Mouse (Mus musculus): ENCODE measurements around the gene Gpc3. TPM values are rescaled to one million over a fixed set of nuclear protein-coding genes. Genes with fewer than 3 reads are reported as not detected.
A peak's percentile ranks its signal among the peaks of the same experiment; 100 is the strongest.

Gene Gpc3
- total RNA-seq, 4 experiments from 2014 or later = 57.9 to 86.1 (median 66.5) TPM

DNA sequence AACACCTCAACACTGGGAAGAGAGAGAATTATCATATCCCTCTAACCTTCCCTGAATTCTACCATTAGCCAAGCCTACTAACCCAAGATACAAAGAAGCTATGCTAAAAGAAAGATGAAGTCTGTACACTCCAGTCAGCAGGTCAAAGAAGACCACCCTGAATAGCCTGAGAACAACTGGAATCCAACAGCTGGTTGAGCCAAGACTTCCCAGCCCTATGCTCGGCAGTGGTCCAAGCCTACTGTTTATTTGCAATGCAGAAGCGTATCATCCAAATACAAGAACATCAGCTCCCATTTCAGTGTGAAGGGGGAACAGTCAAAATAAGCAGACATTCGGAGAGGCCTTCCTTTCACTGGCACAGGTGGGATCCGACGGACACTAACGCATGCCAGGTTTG, 56.3 kb downstream of the Gpc3 start:
- DNase-seq = no peak

DNA sequence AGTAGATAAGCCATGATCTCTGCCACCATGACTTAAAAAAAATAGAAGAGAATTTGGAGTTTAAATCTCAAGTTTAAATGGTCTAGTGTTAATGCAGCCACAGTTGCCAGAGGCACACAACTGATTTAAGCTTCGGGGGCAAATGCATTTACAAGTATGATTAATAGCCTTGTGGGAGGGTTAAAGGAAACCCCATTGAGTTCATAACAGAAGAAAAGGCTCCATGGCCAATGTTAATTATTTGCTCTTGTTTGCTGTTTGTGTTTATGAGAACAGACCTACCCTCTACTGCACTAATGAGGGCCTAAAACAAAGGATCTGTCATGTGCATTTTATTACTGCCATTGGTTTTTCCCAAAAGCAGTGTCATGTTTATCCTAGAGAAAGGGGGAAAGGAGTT, 62.5 kb downstream of the Gpc3 start:
- DNase-seq = no peak

DNA sequence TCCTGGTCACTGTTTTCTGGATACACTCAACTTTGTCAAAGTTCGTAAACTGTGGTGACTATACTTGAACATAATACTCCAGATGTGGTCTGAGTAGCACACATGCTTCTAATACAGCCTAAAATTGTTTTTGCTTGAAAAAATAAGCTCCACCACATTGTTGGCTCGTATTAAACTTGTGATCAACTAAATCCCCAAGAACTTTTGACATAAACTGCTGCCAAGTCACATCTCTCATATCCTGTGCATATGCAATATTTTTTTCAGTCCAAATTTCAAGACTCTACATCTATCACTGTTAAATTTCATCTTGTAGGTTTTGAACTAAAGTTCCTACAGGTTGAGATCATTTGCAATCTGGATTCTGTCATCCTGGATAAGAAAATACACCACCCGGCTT, 69.1 kb downstream of the Gpc3 start:
- DNase-seq = no peak

GRCm38 (mm10) chrX:52537282-52537681, 76.5 kb downstream of the Gpc3 start:
- DNase-seq = no peak

- DNase-seq = no peak
Measured at GRCm38 (mm10) chrX:52533766-52534165, 80.0 kb downstream of the Gpc3 start.

DNA sequence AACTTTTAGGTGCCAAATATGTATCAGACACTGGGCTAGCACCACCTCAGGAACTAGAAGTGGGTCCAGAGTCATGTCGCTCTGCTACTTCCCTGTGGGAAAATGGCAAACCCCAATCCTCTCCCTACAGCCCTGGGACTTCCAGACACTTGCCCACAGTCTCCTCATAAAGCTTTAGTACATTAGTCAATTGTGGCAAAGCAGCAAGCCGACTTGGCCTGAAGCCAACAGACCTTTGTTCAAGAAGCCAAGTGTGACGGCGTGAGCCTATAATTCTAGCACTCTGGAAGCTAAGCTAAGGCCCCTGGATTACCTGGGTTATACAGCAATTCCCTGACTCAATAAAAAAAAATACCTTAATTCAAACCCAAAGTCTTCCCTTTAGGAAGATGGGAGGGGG, 80.7 kb downstream of the Gpc3 start:
- DNase-seq = no peak

- DNase-seq = no peak
Measured at GRCm38 (mm10) chrX:52532124-52532523, 81.6 kb downstream of the Gpc3 start.

- DNase-seq = no peak
Measured at GRCm38 (mm10) chrX:52526086-52526485, 87.7 kb downstream of the Gpc3 start.

- DNase-seq = no peak
Measured at GRCm38 (mm10) chrX:52525132-52525531, 88.6 kb downstream of the Gpc3 start.

DNA sequence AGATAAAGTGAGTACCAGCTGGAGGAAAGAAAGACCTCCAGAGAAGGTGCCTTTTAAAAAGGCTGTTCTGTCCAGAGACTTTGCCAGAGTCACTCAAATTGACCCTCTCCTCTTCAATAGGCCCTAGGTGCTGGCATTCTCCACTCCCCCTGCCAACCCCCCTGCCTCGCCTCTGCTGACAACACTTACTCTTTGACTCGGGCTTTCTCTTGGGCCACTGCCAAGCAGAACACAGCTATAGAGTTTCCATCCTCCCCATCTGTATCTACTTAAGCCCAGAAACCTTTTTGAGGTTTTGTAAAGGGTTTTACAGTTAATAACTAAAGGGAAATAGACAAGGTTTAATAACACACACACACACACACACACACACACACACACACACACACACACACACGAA, 99.2 kb downstream of the Gpc3 start:
- no peak for DNase-seq

GRCm38 (mm10) chrX:52511151-52511550, 102.6 kb downstream of the Gpc3 start:
- DNase-seq = no peak

- no peak for DNase-seq
Measured at GRCm38 (mm10) chrX:52503857-52504256, 109.9 kb downstream of the Gpc3 start.

DNA sequence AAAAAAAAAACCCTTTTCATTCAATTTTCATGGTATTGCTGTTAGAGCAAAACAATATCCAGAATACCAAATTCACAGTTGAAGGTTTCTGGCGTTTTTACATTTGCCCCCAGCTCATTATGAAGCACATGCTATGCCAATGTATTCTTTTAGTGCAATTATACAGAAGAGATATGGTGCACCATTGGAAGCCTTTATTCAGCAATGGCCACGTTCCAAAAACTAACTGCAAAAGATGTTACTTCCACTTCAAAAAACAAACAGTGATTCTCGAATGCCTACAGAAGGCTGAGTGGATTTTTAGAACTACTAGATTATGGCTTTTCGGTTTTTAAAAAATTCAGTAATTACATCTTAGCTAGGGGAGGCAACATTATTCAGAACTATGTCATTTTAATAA, 124.3 kb downstream of the Gpc3 start:
- DNase-seq = no peak

DNA sequence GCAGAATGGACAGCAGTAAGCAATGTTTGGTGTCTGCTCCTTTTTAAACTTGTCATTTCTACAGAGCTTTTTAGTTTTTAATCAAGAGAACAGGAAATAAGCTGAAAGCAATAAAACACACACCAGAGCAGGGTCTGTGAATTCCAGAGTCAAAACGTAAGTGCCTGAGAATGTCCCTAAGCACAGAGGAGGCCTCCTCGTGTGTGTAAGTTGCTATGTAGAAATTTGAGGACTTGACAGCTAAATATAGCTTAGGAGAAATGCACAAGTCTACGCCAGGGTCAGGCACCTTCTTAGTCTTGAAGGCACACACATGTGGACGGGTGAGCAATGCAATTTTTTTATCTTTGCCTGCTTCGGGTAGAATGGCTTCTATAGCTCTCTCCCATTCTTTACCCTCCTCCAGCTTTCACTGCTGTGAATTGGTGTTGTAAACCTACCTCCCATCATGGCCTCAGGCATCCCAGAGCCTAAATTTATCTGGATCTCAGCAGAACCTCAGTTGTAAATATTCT, 158.6 kb downstream of the Gpc3 start:
- DNase-seq = no peak

DNA sequence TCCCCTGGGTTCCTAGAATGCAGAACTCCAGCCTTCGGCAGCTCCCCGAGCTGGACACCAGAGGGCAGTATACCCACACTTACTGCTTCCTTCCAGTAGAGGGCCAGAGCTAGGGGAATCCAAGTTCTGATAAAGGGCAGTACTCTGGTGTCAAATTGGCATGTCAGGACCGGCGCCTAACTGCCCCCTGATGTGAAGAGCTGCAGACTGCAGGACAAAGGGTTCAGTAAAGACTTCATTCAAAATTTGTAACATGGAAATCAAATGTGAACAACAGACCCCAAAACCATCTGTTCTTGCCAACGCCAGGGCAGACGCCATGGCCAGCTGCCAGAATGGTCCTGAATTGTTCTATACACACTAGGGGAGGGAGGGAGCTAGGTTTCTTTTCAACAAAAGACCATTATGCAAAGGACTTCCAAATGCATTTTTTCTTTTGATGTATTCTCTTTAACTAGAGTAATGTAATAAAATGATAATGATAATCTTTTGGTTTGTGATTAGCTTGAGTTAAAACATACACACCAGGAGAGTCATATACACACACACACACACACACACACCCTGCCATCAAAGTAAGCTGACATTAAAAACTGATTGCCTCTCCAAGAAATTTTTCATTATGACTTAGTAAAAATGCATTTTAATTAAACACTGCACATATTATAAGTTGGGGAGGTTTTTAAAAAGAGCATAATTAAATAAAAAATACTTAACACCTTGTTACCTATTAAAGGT, 160.1 kb downstream of the Gpc3 start:
- peak; percentile 13 for DNase-seq

- no peak for DNase-seq
Measured at GRCm38 (mm10) chrX:52449177-52449576, 164.6 kb downstream of the Gpc3 start.

DNA sequence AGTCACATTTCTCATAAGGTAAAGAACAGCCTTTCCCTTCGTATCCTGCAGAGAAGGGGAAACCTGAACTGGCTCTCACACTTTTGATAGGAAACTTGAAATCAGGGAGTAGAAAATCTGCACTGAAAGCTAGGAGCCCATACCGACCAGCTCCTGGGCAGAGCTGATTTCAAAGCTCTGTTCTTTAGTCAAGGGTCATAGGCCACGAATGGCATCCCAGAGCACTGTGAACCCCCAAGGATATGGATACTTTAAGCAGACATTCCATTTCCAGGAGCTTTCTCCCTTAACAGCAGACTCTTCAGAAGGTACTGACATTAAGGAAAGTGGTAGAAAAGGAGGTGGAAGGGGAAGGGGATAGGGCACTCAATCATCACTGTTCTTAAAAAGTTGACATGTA, 165.3 kb downstream of the Gpc3 start:
- no peak for DNase-seq

- no peak for DNase-seq
Measured at GRCm38 (mm10) chrX:52446530-52446929, 167.2 kb downstream of the Gpc3 start.

GRCm38 (mm10) chrX:52444977-52445376, 168.8 kb downstream of the Gpc3 start:
- no peak for DNase-seq

- no peak for DNase-seq
Measured at GRCm38 (mm10) chrX:52441798-52442197, 172.0 kb downstream of the Gpc3 start.

GRCm38 (mm10) chrX:52439421-52439820, 174.3 kb downstream of the Gpc3 start:
- no peak for DNase-seq

GRCm38 (mm10) chrX:52425605-52426004, 188.1 kb downstream of the Gpc3 start:
- DNase-seq = no peak

DNA sequence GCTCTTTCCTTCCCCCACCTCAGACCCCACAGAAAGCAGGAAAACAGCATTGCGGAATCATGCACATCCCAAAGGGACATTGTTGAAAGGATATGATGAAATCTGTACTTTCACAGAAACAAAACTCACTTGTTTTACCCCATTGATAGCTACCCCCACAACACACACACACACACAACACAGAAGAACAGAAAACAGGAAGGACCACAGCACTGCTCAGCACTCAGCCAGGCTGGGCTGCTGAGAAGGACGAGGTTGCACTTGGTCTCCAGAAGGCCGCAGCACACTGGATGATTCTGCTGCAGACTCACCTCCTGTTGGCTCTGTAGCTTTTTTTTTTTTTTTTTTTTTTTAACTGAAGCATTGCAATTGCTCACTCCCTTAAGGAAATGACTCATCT, 193.9 kb downstream of the Gpc3 start:
- no peak for DNase-seq

DNA sequence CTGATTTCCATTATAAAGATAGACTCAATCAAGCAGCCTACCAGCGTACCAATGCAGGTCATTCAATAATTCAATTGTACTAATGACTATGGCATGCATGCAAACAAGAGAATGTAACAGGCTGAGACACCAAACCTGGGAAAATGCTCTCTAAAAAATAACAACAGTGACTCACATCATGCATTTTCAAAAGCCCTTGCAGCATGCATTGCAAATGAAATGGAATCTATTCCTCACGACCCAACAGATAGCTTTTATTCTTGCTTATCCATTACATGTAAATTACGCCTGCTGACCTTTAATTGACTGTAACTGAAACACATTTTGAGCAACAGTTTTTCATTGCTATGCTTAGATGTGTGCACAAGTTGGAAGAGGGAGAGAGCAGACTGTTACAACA, 200.8 kb downstream of the Gpc3 start:
- no peak for DNase-seq

- DNase-seq = no peak
Measured at GRCm38 (mm10) chrX:52401188-52401587, 212.6 kb downstream of the Gpc3 start.
